Mouse (Mus musculus) lung, embryonic 15.5 days (tissue): ENCODE results near the gene Serpini2. TPM values are rescaled to one million over a fixed set of nuclear protein-coding genes. Genes with fewer than 3 reads are reported as not detected.

Source experiments
- ATAC-seq: fragments of 200-750 bp; cut with Nextera tagmentation; 2 replicates; pipeline ENCODE4 v1.8.0; 2017; ENCODE audit warnings: moderate number of reproducible peaks, borderline replicate concordance; ENCODE audit not compliant: low FRiP score, low TSS enrichment; ENCODE audit errors: extremely low read depth
- H3K27ac ChIP-seq: fragments of 300-500 bp; sonication (generic); 2 replicates; pipeline ENCODE4 v1.5.1; 2015; ENCODE audit warnings: moderate library complexity, mild to moderate bottlenecking, inconsistent platforms
- H3K27me3 ChIP-seq: fragments of 300-500 bp; sonication (generic); 2 replicates; pipeline ENCODE4 v1.6.1; 2015; ENCODE audit warnings: inconsistent platforms
- H3K36me3 ChIP-seq: fragments of 300-500 bp; sonication (generic); 2 replicates; pipeline ENCODE4 v1.6.1; 2015; ENCODE audit warnings: inconsistent platforms
- H3K4me1 ChIP-seq: fragments of 300-500 bp; sonication (generic); 2 replicates; pipeline ENCODE4 v1.6.1; 2015; ENCODE audit warnings: inconsistent platforms
- H3K4me2 ChIP-seq: fragments of 300-500 bp; sonication (generic); 2 replicates; pipeline ENCODE4 v1.6.1; 2015; ENCODE audit warnings: inconsistent platforms, mild to moderate bottlenecking, moderate library complexity
- H3K4me3 ChIP-seq: fragments of 300-500 bp; sonication (generic); 2 replicates; pipeline ENCODE4 v1.5.1; 2015; ENCODE audit warnings: mild to moderate bottlenecking, inconsistent platforms
- H3K9ac ChIP-seq: fragments of 300-500 bp; sonication (generic); 2 replicates; pipeline ENCODE4 v1.6.1; 2015; ENCODE audit warnings: inconsistent platforms
- H3K9me3 ChIP-seq: fragments of 300-500 bp; sonication (generic); 2 replicates; pipeline ENCODE4 v1.6.1; 2016; ENCODE audit warnings: inconsistent platforms
- WGBS: fragments of 180-500 bp; shearing (Covaris S2); methylation state at CpG from one replicate; pipeline ENCODE4 v1.1.7; 2015; 5-methylcytosine and 5-hydroxymethylcytosine counted together
- polyA plus RNA-seq: library from polyadenylated mRNA; unstranded; fragments of >200 nt; fragmentation: Nextera tagmentation; extraction: Ambion mirVana; gene quantifications from 2 replicates; pipeline ENCODE4 v1.2.1, GENCODE M21; 2015

The Serpini2 gene
- polyA plus RNA-seq, 1 experiment from 2014 or later, result not detected

DNA sequence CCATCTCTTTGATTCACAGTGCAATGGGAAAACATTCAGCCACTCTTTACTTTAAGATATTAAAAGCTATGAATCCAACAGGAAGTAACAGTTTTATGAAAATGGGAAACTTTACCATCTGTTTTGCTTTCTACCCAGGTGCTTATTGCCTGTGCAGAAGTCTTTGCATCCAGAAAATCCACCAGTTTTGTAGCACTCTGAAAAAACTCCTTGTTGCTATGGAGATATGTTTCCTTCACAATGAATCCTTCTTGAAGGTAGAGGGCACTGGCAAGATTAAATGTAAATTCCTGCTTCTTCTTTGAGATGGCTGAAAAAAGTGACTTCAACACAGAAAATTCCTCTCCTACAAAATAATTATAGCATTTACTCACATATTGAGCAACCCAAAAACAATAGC is 10.5 kb downstream of the Serpini2 start:
- Histone ChIP-seq H3K9ac (no peak overlapping the region), H3K4me2 (no peak overlapping the region), H3K9me3 (no peaks in the 10 kb centered on the region), H3K36me3 (no peaks in the 10 kb centered on the region), H3K4me3 (no peak overlapping the region), H3K27ac (no peak overlapping the region), H3K4me1 (no peaks in the 10 kb centered on the region), H3K27me3 (no peaks in the 10 kb centered on the region)
- no peak for ATAC-seq

DNA sequence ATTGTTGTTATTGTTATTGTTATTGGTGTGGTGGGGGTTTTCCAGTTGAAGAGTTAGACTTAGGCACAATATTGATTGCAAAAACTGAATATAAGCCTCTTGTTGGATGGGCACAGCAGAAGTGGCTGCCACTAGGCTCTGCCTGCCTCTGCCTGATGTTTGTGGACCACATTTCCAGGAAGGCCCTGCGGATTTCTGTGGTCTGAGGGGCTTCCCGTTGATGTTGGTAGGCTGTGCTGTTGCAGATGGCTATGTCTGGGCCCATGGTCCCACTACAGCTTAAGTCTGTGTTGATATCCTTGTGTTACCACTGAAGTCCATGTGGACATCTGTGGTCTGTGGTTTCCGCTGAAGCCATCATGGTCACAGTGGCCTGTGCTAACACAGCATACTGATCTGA is 50.2 kb downstream of the Serpini2 start:
- no peak overlapping the region for H3K27ac ChIP-seq
- no peak overlapping the region for H3K9ac ChIP-seq
- 59% methylated on average over 3 of the region's 3 CpGs for WGBS
- H3K9me3 ChIP-seq, result no peaks in the 10 kb centered on the region
- H3K36me3 ChIP-seq, result no peaks in the 10 kb centered on the region
- H3K4me2 ChIP-seq, result no peak overlapping the region
- no peaks in the 10 kb centered on the region for H3K4me1 ChIP-seq
- H3K27me3 ChIP-seq, result no peaks in the 10 kb centered on the region
- ATAC-seq, result no peak
- no peak overlapping the region for H3K4me3 ChIP-seq

DNA sequence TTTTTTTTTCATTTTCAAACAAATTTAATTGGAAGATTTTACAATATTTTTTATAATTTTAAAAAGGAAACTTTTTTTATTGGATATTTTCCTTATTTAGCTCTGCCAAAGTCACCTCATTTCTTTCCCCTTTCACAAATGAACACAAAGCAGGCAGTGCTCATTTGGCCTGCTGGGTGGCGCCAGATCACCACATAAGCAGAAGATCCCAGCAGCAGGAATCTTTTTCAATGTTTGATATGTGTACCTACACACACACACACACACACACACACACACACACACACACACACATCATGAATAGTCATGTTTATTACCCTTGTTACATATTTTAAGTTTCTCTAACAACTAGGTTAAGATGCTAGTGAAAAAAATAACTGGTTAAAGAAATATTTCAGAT is 50.7 kb downstream of the Serpini2 start:
- ATAC-seq, result no peak
- no peaks in the 10 kb centered on the region for H3K4me1 ChIP-seq
- H3K36me3 ChIP-seq, result no peaks in the 10 kb centered on the region
- H3K27me3 ChIP-seq, result no peaks in the 10 kb centered on the region
- no peak overlapping the region for H3K9ac ChIP-seq
- H3K4me3 ChIP-seq, result no peak overlapping the region
- H3K27ac ChIP-seq, result no peak overlapping the region
- WGBS, result 0% methylated on average over 1 of the region's 1 CpGs
- H3K9me3 ChIP-seq, result no peaks in the 10 kb centered on the region
- no peak overlapping the region for H3K4me2 ChIP-seq

- no peak overlapping the region for H3K4me2 ChIP-seq
- no peaks in the 10 kb centered on the region for H3K27me3 ChIP-seq
- WGBS, result 30% methylated on average over 12 of the region's 12 CpGs
- no peak overlapping the region for H3K27ac ChIP-seq
- H3K9ac ChIP-seq, result no peak overlapping the region
- H3K9me3 ChIP-seq, result no peaks in the 10 kb centered on the region
- no peak overlapping the region for H3K4me3 ChIP-seq
- H3K4me1 ChIP-seq, result no peaks in the 10 kb centered on the region
- no peaks in the 10 kb centered on the region for H3K36me3 ChIP-seq
- no peak for ATAC-seq
Measured at GRCm38 (mm10) chr3:75202808-75203503, 66.9 kb downstream of the Serpini2 start.

Other genes starting within 250 kb of the Serpini2 start
- gene Zbbx, start 105.0 kb downstream of the Serpini2 start, polyA plus RNA-seq, result 0.72 and 0.92 TPM in 2 replicates
- not detected in 2 replicates for gene Wdr49, start 212.1 kb upstream of the Serpini2 start, polyA plus RNA-seq